Mouse (Mus musculus) adrenal gland, adult 2 months (tissue): ENCODE data around the gene Nudt22. TPM values are rescaled to one million over a fixed set of nuclear protein-coding genes. Genes with fewer than 3 reads are reported as not detected.

ENCODE experiments used
- DNase-seq: peaks from one replicate; pipeline ENCODE4 v3.0.0; 2021
- polyA plus RNA-seq: library from polyadenylated mRNA; depleted of rRNA; stranded (reverse); fragments of >200 nt; gene quantifications from 2 replicates; pipeline ENCODE4 v1.2.3, GENCODE M21; 2012
- total RNA-seq, 2 experiments: library from RNA; stranded (reverse); gene quantifications; 2 replicates each; pipeline ENCODE4 v1.2.3; 2021

The Nudt22 gene
- total and polyA plus RNA-seq, 3 experiments: 28.3 to 122 (median 40.7) TPM

- no peak for DNase-seq
Measured at GRCm38 (mm10) chr19:6977759-6978638, 17.9 kb downstream of the Nudt22 start.

- peak; percentile 76 for DNase-seq
Measured at GRCm38 (mm10) chr19:6975537-6976521, 20.1 kb downstream of the Nudt22 start, which contains the start of gene Plcb3. Gene Plcb3, minus strand, starts transcription at chr19:6976470.

- peak; percentile 90 for DNase-seq
Measured at GRCm38 (mm10) chr19:6974211-6975205, 21.4 kb downstream of the Nudt22 start, which contains the start of gene Ppp1r14b. Gene Ppp1r14b, plus strand, starts transcription at chr19:6974968.

- no peak for DNase-seq
Measured at GRCm38 (mm10) chr19:6973581-6974190, 22.2 kb downstream of the Nudt22 start.

GRCm38 (mm10) chr19:6972247-6972917, 23.5 kb downstream of the Nudt22 start:
- DNase-seq: no peak

- no peak for DNase-seq
Measured at GRCm38 (mm10) chr19:6971644-6972043, 24.3 kb downstream of the Nudt22 start.

GRCm38 (mm10) chr19:6970460-6971085, 25.3 kb downstream of the Nudt22 start:
- DNase-seq: peak; percentile 62

- DNase-seq: peak; percentile 89
Measured at GRCm38 (mm10) chr19:6969665-6970381, 26.1 kb downstream of the Nudt22 start.

GRCm38 (mm10) chr19:6969291-6969664, 26.6 kb downstream of the Nudt22 start:
- no peak for DNase-seq

- DNase-seq: peak; percentile 56
Measured at GRCm38 (mm10) chr19:6968491-6969271, 27.2 kb downstream of the Nudt22 start.

- DNase-seq: peak; percentile 36
Measured at GRCm38 (mm10) chr19:6956461-6956860, 39.5 kb downstream of the Nudt22 start.

GRCm38 (mm10) chr19:6955424-6955823, 40.5 kb downstream of the Nudt22 start:
- DNase-seq: peak; percentile 9

GRCm38 (mm10) chr19:6954046-6954445, 41.9 kb downstream of the Nudt22 start:
- DNase-seq: peak; percentile 61

GRCm38 (mm10) chr19:6952712-6953037, 43.2 kb downstream of the Nudt22 start:
- DNase-seq: peak; percentile 90

GRCm38 (mm10) chr19:6951994-6952711, 43.8 kb downstream of the Nudt22 start:
- peak; percentile 94 for DNase-seq

GRCm38 (mm10) chr19:6951381-6951968, 44.4 kb downstream of the Nudt22 start:
- peak; percentile 98 for DNase-seq

GRCm38 (mm10) chr19:6950613-6951153, 45.2 kb downstream of the Nudt22 start:
- DNase-seq: peak; percentile 82
